Mouse (Mus musculus) olfactory bulb, adult 2 months (tissue): ENCODE measurements around the gene Lclat1. TPM values are rescaled to one million over a fixed set of nuclear protein-coding genes. Genes with fewer than 3 reads are reported as not detected.

Experiments
- H3K27ac ChIP-seq: fragments of 200-500 bp; 2 replicates; pipeline ENCODE4 v1.5.1; 2012; ENCODE audit warnings: low read depth, low read length; ENCODE audit not compliant: insufficient read depth
- H3K4me1 ChIP-seq: fragments of 200-500 bp; 2 replicates; pipeline ENCODE4 v1.6.1; 2012; ENCODE audit warnings: low read length; ENCODE audit not compliant: control insufficient read depth, insufficient read depth
- H3K4me3 ChIP-seq: fragments of 200-500 bp; 2 replicates; pipeline ENCODE4 v1.5.1; 2012; ENCODE audit warnings: mild to moderate bottlenecking, low read depth, low read length, moderate library complexity; ENCODE audit not compliant: insufficient read depth
- CTCF ChIP-seq: fragments of 200-500 bp; IDR thresholded peaks from 2 replicates; pipeline ENCODE4 v1.5.1; 2012; ENCODE audit warnings: low read depth, mild to moderate bottlenecking, low read length, moderate library complexity; ENCODE audit not compliant: insufficient read depth
- POLR2A ChIP-seq: fragments of 200-500 bp; IDR thresholded peaks from 2 replicates; pipeline ENCODE4 v1.6.1; 2012; ENCODE audit warnings: mild to moderate bottlenecking, low read depth, low read length, moderate library complexity; ENCODE audit not compliant: insufficient read depth
- WGBS: fragments of 180-500 bp; shearing (Covaris S2); methylation state at CpG from one replicate; pipeline ENCODE4 v1.1.7; 2018; 5-methylcytosine and 5-hydroxymethylcytosine counted together
- polyA plus RNA-seq: library from polyadenylated mRNA; stranded (reverse); fragments of >200 nt; gene quantifications from 2 replicates; pipeline ENCODE4 v1.2.4, GENCODE M21; 2012; ENCODE audit warnings: low replicate concordance; ENCODE audit not compliant: missing spikeins, insufficient read depth, insufficient read length

Lclat1 gene
- polyA plus RNA-seq: not detected in 2 replicates

DNA sequence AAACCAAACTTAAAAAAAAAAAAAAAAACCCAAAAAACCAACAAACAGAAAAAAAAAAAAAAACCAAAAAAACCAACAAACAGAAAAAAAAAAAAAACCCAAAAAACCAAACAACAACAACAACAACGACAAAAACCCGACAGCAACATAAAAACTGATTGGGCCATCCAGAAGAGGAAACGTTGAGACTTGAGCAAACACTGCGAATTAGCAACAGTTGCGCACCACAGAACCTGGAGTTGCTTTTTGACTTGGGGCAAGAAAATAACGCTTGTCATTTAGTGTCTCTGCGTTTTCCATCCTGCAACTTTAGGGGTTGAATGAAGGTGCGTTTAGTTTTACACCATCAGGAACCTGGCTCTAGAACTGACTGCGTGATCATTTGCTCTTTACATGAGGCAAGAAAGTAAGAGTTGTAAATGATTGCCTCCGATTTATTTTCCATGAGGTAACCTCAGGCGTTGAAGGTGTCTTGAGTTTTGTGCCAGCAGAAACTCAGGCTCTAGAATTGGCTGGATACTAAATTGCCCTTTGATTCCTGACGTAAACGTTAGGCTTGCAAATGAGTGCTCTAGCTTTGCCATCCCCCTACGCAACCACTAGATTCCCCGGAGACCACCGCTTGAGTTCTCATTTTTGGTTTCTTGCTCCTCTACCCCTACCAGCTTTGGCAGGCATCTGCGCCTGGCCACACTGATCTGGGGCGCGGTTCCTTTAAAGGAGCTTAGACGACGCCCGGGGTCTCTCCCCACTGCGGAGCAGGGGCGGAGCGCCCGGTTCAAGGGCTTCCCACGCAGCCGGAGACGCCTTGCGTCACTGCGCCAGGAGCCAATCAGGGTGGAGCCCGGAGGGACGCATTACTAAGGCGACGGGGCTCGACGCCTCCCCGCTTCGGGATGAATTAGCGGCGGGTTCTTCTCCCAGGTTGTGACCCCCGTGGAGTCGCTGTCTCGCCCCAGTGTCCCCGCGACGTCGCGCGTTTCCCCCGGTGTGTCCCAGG, at the start of gene Lclat1:
Gene Lclat1 (plus strand): TSS at position 828 of the 1,000 bp plus-strand sequence.
- Histone ChIP-seq H3K4me1 (no peaks in the 10 kb centered on the region), H3K27ac (peak within 1 kb of the TSS; percentile 87), H3K4me3 (peak within 1 kb of the TSS; percentile 65)
- peak; percentile 72 for TF ChIP-seq POLR2A
- TF ChIP-seq CTCF: no peak
- 4% methylated on average over 51 of the region's 51 CpGs for WGBS

DNA sequence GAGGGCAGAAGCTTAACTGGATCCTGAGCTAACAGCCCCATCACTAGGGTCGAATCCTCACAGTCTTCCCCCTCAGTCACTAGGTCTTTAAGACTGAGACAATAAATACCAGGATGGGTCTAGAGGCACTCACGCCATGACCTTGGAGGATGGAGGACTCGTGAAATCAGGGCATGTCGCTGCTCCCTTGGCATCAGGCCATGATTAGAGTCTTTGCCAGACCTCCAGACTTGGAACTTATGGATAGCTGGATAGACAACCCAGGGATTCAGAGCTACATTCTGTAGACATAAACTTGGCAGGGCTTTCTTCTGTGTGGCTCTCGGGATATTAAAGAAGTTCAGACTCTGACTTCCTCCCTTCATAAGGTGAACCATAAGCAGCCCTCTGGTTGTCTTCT, 49.5 kb upstream of the Lclat1 start:
- Histone ChIP-seq H3K27ac (no peak overlapping the region), H3K4me3 (no peak overlapping the region), H3K4me1 (peaks cover 10% of the 10 kb centered on the region)
- 82% methylated on average over 5 of the region's 5 CpGs for WGBS
- TF ChIP-seq POLR2A (no peak), CTCF (no peak)

DNA sequence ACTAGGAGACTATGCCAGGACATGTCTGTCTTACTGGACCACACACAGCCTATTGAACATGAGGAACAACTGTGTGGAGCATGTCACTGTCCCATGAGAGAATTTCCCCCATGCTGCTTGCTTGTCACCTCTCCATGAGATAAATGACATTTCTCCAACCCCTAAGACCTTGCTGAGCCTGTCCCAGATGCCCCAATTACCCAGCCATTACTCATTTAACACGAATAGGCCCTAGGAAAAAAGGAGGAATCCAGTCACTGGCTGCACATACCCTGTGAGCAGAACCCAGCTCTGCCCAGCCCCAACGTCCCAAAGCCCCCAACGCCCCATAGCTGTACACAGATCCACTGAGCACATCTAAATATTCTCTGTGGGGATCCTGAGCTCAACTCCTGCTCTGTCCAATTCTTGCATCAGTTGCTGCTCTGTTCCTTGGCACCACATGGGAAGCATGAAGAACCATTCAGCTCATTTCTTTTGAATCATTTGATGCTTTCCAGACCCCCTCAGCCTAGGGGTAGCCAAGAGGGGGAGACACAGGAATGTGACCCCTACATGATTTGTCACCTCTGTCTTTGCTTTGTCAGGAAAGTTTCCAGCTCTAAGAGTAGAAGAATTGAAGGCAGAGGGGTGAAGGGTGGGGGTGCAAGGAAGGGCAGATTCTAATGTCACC, 47.4 kb upstream of the Lclat1 start:
- H3K4me3 ChIP-seq: no peak overlapping the region
- TF ChIP-seq CTCF (no peak), POLR2A (no peak)
- 0 out of 2 replicates have a peak, but pooled peaks cover 3% of the 10 kb centered on the region for H3K4me1 ChIP-seq
- 68% methylated on average over 3 of the region's 3 CpGs for WGBS
- no peak overlapping the region for H3K27ac ChIP-seq

DNA sequence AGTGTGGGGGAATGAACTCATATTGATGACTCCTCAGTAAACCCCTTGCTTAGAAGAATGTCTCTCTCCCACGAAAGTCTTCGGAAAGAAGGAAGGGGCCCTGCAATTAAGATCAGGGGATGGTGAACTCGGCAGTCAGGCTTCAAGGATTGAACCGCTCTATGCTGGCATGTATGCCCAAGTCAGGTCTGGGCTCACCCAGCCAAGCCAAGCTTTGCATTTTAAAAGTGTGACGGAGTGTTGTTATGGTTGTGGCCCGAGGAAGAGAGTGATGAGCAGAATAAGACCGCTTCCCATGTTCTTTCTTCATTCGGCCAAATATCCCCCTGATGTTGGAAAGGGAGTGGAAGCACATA, 46.9 kb upstream of the Lclat1 start:
- WGBS: 90% methylated on average over 8 of the region's 8 CpGs
- TF ChIP-seq CTCF (no peak), POLR2A (no peak)
- Histone ChIP-seq H3K4me3 (no peak overlapping the region), H3K27ac (no peak overlapping the region), H3K4me1 (0 out of 2 replicates have a peak, but pooled peaks cover 3% of the 10 kb centered on the region)

DNA sequence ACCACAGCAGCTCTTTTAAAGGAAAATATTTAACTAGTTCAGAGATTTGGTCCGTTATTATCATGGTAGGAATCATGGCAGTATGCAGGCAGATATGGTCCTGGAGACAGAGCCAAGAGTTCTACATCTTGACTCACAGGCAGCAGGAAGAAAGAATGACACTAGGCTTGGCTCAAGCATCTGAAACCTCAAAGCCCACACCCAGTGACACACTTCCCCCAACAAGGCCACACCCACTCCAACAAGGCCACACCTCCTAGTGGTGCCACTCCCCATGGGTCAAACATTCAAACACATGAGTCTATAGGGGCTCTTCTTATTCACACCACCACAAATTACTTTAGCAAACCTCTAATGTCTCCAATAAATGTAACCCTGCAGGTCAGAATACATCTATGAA, 45.1 kb upstream of the Lclat1 start:
- WGBS: 82% methylated on average over 1 of the region's 1 CpGs
- Histone ChIP-seq H3K4me1 (peaks cover 10% of the 10 kb centered on the region), H3K27ac (no peak overlapping the region), H3K4me3 (no peak overlapping the region)
- TF ChIP-seq POLR2A (no peak), CTCF (no peak)

DNA sequence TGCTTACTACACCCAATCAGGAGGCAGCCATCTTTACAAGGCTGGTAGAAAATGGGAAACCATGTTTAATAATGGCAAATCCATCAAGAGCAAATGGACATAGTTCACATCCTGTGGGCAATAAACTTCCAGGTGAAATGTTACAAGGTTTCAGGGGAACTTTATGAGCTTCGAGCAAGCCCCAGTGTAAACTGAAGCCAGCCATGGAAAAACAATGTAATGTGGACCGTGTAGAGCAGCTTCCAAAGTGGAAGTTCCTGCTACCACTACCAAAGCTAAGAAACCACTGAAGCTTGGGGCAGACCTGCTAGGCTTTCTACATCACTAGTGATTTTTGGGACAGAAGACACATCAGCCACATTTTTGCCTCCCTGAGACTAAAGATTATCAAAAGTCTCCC, 44.5 kb upstream of the Lclat1 start:
- no peak for TF ChIP-seq CTCF
- no peak for TF ChIP-seq POLR2A
- WGBS: 94% methylated on average over 2 of the region's 2 CpGs
- no peak overlapping the region for H3K27ac ChIP-seq
- H3K4me1 ChIP-seq: peaks cover 10% of the 10 kb centered on the region
- H3K4me3 ChIP-seq: no peak overlapping the region

DNA sequence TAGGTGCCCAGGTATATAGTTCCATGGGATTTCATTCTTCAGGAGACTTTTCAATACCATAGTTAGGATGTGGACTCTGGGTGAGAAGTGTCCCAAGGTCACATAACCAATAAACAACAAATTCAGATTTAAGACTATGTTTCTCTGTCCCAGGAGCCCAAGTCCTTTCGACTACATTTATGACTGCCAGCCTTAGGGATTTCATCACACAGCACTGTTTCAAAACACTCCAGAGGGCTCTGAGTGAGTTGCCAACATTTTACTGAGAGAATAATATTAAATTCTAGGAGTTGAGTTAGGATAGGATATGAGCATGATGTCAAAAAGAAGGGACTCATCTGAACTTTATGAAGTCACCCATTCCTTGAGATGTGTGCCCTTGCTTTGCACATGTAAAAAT, 44.0 kb upstream of the Lclat1 start:
- Histone ChIP-seq H3K4me1 (peaks cover 10% of the 10 kb centered on the region), H3K4me3 (no peak overlapping the region), H3K27ac (no peak overlapping the region)
- 91% methylated on average over 1 of the region's 1 CpGs for WGBS
- TF ChIP-seq CTCF (no peak), POLR2A (no peak)

DNA sequence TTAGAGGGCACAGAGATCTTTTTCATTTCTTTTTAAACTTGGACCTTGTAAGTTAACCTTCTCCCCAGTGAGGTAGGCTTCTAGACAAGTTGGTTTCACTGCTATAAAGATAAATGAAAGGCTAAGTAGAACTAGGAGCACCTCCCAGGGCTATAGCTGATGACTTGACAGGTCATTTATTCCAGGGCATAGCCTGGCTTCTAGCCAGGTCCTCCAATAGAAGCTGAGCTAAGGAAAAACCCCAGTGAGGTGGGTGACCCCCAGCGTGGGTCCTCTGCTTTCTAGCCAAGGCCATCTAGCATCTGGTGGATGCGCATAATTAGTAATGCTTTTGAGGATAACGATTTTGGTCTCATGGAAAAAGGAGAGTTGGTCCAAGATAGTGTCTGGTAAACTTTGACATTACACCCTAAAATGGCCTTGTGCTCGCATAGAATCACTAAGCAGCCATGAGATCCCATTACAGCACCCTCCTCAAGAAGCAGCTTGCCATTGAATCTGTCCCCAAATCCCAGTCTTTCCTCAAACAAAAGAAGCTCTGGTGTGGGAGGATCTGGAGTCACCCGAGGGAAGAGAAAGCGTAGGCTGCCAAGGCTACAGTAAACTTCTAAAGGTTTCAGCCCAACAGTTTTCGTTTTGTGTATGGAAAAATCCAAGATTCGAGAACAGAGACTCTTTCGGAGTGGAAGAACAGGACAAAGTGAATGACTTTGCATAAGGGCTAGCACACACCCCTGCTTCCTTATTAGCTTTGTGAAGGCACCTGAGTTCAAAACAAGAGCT, 41.2 kb upstream of the Lclat1 start:
- Histone ChIP-seq H3K4me1 (peaks cover 7% of the 10 kb centered on the region), H3K4me3 (no peak overlapping the region), H3K27ac (no peak overlapping the region)
- no peak for TF ChIP-seq POLR2A
- no peak for TF ChIP-seq CTCF
- WGBS: 48% methylated on average over 9 of the region's 9 CpGs
